Comparison of ENCODE assay signal across 8 mouse cellular contexts in genomic region chr2:19657158-19657874, GRCm38 (mm10). TPM values are rescaled to one million over a fixed set of nuclear protein-coding genes. Genes with fewer than 3 reads are reported as not detected.
A peak's percentile ranks its signal among the peaks of the same experiment; 100 is the strongest.
DNase-seq lines count a peak whose midpoint lies in the region; ATAC-seq lines count a peak whose summit lies in the region.

Otud1 (plus strand) TSS chr2:19657752.

- H3K27ac ChIP-seq in hindbrain, embryonic 13.5 days = peak within 1 kb of the TSS; percentile 86

- DNase-seq in T-cell, adult 2 months (ENCODE audit: low spot score) = peak; percentile 96
- DNase-seq in cerebellum, postnatal 36 days = peak; percentile 95 to 98
- DNase-seq in frontal cortex, postnatal 25 days (ENCODE audit: low spot score in 2 of 2) = peak; percentile 91 to 93
- DNase-seq in layer of hippocampus, postnatal 14 days (ENCODE audit: low spot score in 2 of 2) = peak; percentile 91 to 95
- DNase-seq in lung, postnatal 10 days = peak; percentile 97
- peak; percentile 91 for DNase-seq in ovary, postnatal 14 days (ENCODE audit: low spot score)
- DNase-seq in thymus, postnatal 10 days (ENCODE audit: low spot score in 2 of 2) = peak; percentile 95 to 97

- peak within 1 kb of the TSS; percentile 75 for H3K4me3 ChIP-seq in hindbrain, embryonic 13.5 days

- H3K4me2 ChIP-seq in hindbrain, embryonic 13.5 days = peak within 1 kb of the TSS; percentile 64

- no peaks in the 10 kb centered on the region for H3K36me3 ChIP-seq in hindbrain, embryonic 13.5 days

- H3K4me1 ChIP-seq in hindbrain, embryonic 13.5 days (replicated peaks) = peaks cover 19% of the 10 kb centered on the region

- H3K27me3 ChIP-seq in hindbrain, embryonic 13.5 days = peaks cover 39% of the 10 kb centered on the region

- under 1% methylated on average over 59 of the region's 62 CpGs for WGBS in hindbrain, embryonic 13.5 days

- peak; percentile 98 for ATAC-seq in hindbrain, embryonic 13.5 days (ENCODE audit: low FRiP score)

- H3K9ac ChIP-seq in hindbrain, embryonic 13.5 days = peak within 1 kb of the TSS; percentile 83

- no peaks in the 10 kb centered on the region for H3K9me3 ChIP-seq in hindbrain, embryonic 13.5 days

RNA-seq across cellular contexts. Expression of gene Otud1, which starts in this region (rescaled TPM):
- polyA plus RNA-seq in hindbrain, embryonic 13.5 days (2015; fragmentation: Nextera tagmentation; extraction: Ambion mirVana) = 1.0 and 1.2 TPM in 2 replicates
- total RNA-seq in layer of hippocampus, postnatal 14 days (2021) = 1 to 10 TPM; 7.8 to 9.1 TPM

Comparison
In these comparisons a context has a peak if more than half of its experiments do, and no peak if none do; other contexts are left out.
1. Peak in every context shown above with its lines: DNase-seq, ATAC-seq, H3K4me3 ChIP-seq and H3K27ac ChIP-seq.